Comparison of ENCODE assay signal across 8 mouse cellular contexts in the genomic region with DNA sequence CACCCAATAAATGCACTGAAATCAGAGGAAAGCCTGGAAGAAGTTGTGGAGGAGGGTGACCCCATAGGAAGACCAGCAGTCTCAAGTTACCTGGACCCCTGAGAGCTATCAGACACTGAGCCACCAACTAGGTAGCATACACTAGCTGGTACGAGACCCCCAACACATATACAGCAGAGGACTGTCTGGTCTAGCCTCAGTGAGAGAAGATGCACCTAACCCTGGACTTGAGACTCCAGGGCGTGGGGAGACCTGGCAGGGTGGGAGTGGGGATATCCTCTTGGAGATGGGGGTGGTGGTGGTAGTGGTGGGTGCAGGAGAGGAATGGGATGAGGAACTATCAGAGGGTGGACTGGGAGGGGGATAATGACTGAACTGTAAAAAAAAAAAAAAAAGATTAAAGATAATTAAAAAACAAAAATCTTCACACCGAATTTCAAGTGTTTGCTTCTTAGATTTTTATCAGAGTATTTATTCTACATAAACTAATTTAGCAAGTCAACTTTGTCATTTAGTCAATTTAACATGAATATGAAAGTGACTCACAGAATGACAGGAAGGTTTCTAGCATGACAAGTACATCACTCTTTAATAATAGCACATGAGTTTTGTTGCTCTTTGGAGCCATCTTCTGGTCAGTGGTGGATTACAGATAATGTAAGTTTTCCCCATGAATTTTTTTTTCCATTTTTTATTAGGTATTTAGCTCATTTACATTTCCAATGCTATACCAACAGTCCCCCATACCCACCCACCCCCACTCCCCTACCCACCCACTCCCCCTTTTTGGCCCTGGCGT.
DNase-seq lines count a peak whose midpoint lies in the region; ATAC-seq lines count a peak whose summit lies in the region.

No protein-coding gene starts in this region.

- peak; percentile 63 for DNase-seq in brain, adult 2 months (ENCODE audit: low read depth, low spot score)
- peak; percentile 81 for DNase-seq in induced T-regulatory cell, adult 2 months (ENCODE audit: low read depth)
- DNase-seq in natural killer cell, adult 2 months (ENCODE audit: low spot score in 2 of 2): peak; percentile 14 to 26
- DNase-seq in spleen, postnatal 4 days (ENCODE audit: low spot score in 2 of 2): no peak

- no peaks in the 10 kb centered on the region for H3K9me3 ChIP-seq in forebrain, embryonic 15.5 days
- H3K9me3 ChIP-seq in forebrain, embryonic 12.5 days: no peaks in the 10 kb centered on the region
- no peaks in the 10 kb centered on the region for H3K9me3 ChIP-seq in midbrain, embryonic 13.5 days
- no peaks in the 10 kb centered on the region for H3K9me3 ChIP-seq in midbrain, embryonic 16.5 days (replicated peaks; ENCODE audit: control insufficient read depth, low read length, poor library complexity, severe bottlenecking)

- no peak overlapping the region for H3K27ac ChIP-seq in forebrain, embryonic 15.5 days (replicated peaks)
- no peak overlapping the region for H3K27ac ChIP-seq in forebrain, embryonic 12.5 days
- no peak overlapping the region for H3K27ac ChIP-seq in midbrain, embryonic 13.5 days
- no peak overlapping the region for H3K27ac ChIP-seq in midbrain, embryonic 16.5 days (ENCODE audit: low read length)

- H3K4me3 ChIP-seq in forebrain, embryonic 15.5 days: no peak overlapping the region
- no peak overlapping the region for H3K4me3 ChIP-seq in forebrain, embryonic 12.5 days (replicated peaks)
- no peak overlapping the region for H3K4me3 ChIP-seq in midbrain, embryonic 13.5 days (replicated peaks)
- no peak overlapping the region for H3K4me3 ChIP-seq in midbrain, embryonic 16.5 days (ENCODE audit: low read depth, low read length)

- WGBS in forebrain, embryonic 15.5 days: 77% methylated on average over 3 of the region's 4 CpGs
- 81% methylated on average over 3 of the region's 4 CpGs for WGBS in forebrain, embryonic 12.5 days
- 83% methylated on average over 3 of the region's 4 CpGs for WGBS in midbrain, embryonic 13.5 days
- 87% methylated on average over 3 of the region's 4 CpGs for WGBS in midbrain, embryonic 16.5 days

- H3K27me3 ChIP-seq in forebrain, embryonic 15.5 days: no peaks in the 10 kb centered on the region
- no peaks in the 10 kb centered on the region for H3K27me3 ChIP-seq in forebrain, embryonic 12.5 days
- H3K27me3 ChIP-seq in midbrain, embryonic 13.5 days: no peaks in the 10 kb centered on the region
- no peaks in the 10 kb centered on the region for H3K27me3 ChIP-seq in midbrain, embryonic 16.5 days (ENCODE audit: control insufficient read depth, insufficient read depth, low read depth, low read length)

- no peak overlapping the region for H3K9ac ChIP-seq in forebrain, embryonic 15.5 days (replicated peaks)
- H3K9ac ChIP-seq in forebrain, embryonic 12.5 days: no peak overlapping the region
- no peak overlapping the region for H3K9ac ChIP-seq in midbrain, embryonic 13.5 days (replicated peaks)
- H3K9ac ChIP-seq in midbrain, embryonic 16.5 days (ENCODE audit: low read depth, low read length): no peak overlapping the region

- no peaks in the 10 kb centered on the region for H3K36me3 ChIP-seq in forebrain, embryonic 15.5 days
- no peaks in the 10 kb centered on the region for H3K36me3 ChIP-seq in forebrain, embryonic 12.5 days (replicated peaks)
- no peaks in the 10 kb centered on the region for H3K36me3 ChIP-seq in midbrain, embryonic 13.5 days
- H3K36me3 ChIP-seq in midbrain, embryonic 16.5 days (ENCODE audit: control insufficient read depth, insufficient read depth, low read length): no peaks in the 10 kb centered on the region

- 0 out of 2 replicates have a peak, but pooled peaks have one; percentile 63 for ATAC-seq in forebrain, embryonic 15.5 days (replicated peaks)
- ATAC-seq in forebrain, embryonic 12.5 days (ENCODE audit: low FRiP score): no peak
- peak; percentile 53 for ATAC-seq in midbrain, embryonic 13.5 days
- ATAC-seq in midbrain, embryonic 16.5 days: no peak; the same call in 1 of the 2 replicates

- no peaks in the 10 kb centered on the region for H3K4me1 ChIP-seq in forebrain, embryonic 15.5 days
- no peaks in the 10 kb centered on the region for H3K4me1 ChIP-seq in forebrain, embryonic 12.5 days
- no peaks in the 10 kb centered on the region for H3K4me1 ChIP-seq in midbrain, embryonic 13.5 days (replicated peaks)
- no peaks in the 10 kb centered on the region for H3K4me1 ChIP-seq in midbrain, embryonic 16.5 days (ENCODE audit: control insufficient read depth, insufficient read depth, low read length)

- H3K4me2 ChIP-seq in forebrain, embryonic 15.5 days (replicated peaks): no peak overlapping the region
- no peak overlapping the region for H3K4me2 ChIP-seq in forebrain, embryonic 12.5 days
- no peak overlapping the region for H3K4me2 ChIP-seq in midbrain, embryonic 13.5 days (replicated peaks)
- H3K4me2 ChIP-seq in midbrain, embryonic 16.5 days (ENCODE audit: low read length): no peak overlapping the region

Comparison
In these comparisons a context has a peak if more than half of its experiments do, and no peak if none do; other contexts are left out.
1. ATAC-seq: peak in forebrain, embryonic 15.5 days (single experiment) and midbrain, embryonic 13.5 days (single experiment); none in forebrain, embryonic 12.5 days (single experiment) and midbrain, embryonic 16.5 days (single experiment).
2. DNase-seq: peak in brain, adult 2 months (single experiment), induced T-regulatory cell, adult 2 months (single experiment) and natural killer cell, adult 2 months (2 of 2); none in spleen, postnatal 4 days (0 of 2).